Mouse (Mus musculus): ENCODE results near the gene Hmgcl. TPM values are rescaled to one million over a fixed set of nuclear protein-coding genes. Genes with fewer than 3 reads are reported as not detected.

Hmgcl gene
- polyA plus RNA-seq, 1 experiment from 2014 or later = 64.3 TPM

DNA sequence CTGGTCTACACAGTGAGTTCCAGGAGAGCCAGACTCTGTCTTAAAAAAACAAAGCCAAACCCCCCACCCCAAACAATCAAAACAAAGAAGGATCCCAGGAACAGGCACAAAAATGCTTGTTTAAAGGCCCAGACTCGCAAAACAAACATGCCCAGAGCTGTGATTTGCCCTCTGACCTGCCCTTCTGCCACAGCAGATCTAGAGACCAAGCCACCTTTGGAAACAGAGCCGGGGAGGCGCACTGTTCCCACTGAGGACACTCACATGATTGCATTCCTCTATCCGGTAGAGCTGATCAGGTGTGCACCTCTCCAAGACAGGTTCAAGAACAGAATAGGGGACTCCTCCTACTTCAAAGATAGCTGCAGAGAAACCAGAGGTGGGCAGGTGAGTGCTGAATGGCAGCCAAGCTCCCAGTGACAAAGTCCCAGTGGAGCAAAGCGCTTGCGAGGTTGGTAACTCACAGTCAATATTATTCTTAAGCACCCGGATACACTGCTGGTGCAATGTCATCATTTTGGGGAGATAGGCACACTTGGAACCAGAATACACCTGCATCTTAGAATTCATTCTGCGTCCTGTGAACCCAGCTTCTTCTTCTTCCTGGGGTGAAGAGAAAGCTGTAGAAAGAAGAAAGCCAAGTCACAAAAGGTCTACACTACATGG is 62.7 kb downstream of the Hmgcl start:
- 82% methylated on average over 8 of the region's 8 CpGs for WGBS
- no peaks in the 10 kb centered on the region for H3K4me1 ChIP-seq

GRCm38 (mm10) chr4:136010586-136010985 is 64.3 kb downstream of the Hmgcl start:
- H3K27ac ChIP-seq (replicated peaks) = no peak overlapping the region
- WGBS = 93% methylated on average over 4 of the region's 4 CpGs
- no peaks in the 10 kb centered on the region for H3K9me3 ChIP-seq
- H3K36me3 ChIP-seq (replicated peaks) = peaks cover 84% of the 10 kb centered on the region
- H3K4me1 ChIP-seq = no peaks in the 10 kb centered on the region
- H3K4me3 ChIP-seq = no peak overlapping the region
- no peak for DNase-seq (ENCODE audit: low spot score)
- H3K27me3 ChIP-seq (replicated peaks; ENCODE audit: low read depth, poor library complexity, severe bottlenecking) = no peaks in the 10 kb centered on the region

More for the DNA sequence above, 62.7 kb downstream of the Hmgcl start:
- H3K9me3 ChIP-seq = no peaks in the 10 kb centered on the region
- H3K27ac ChIP-seq (replicated peaks) = no peak overlapping the region
- no peak for DNase-seq (ENCODE audit: low spot score)
- no peak overlapping the region for H3K4me3 ChIP-seq
- peaks cover 97% of the 10 kb centered on the region for H3K36me3 ChIP-seq (replicated peaks)
- no peaks in the 10 kb centered on the region for H3K27me3 ChIP-seq (replicated peaks; ENCODE audit: low read depth, poor library complexity, severe bottlenecking)

Other genes starting within 250 kb of the Hmgcl start
- 0.07 TPM in 1 of 2 replicates, not detected in the other for gene Il22ra1, start 218.3 kb upstream of the Hmgcl start, polyA plus RNA-seq (2016; fragmentation: Nextera tagmentation; extraction: Ambion mirVana)
- gene Myom3, start 186.7 kb upstream of the Hmgcl start, polyA plus RNA-seq (2016; fragmentation: Nextera tagmentation; extraction: Ambion mirVana) = not detected in 2 replicates
- gene Srsf10, start 90.7 kb upstream of the Hmgcl start, polyA plus RNA-seq (2016; fragmentation: Nextera tagmentation; extraction: Ambion mirVana) = 377 and 383 TPM in 2 replicates
- 177 and 186 TPM in 2 replicates for gene Pnrc2, start 72.6 kb upstream of the Hmgcl start, polyA plus RNA-seq (2016; fragmentation: Nextera tagmentation; extraction: Ambion mirVana)
- 0.15 and 0.43 TPM in 2 replicates for gene Cnr2, start 51.1 kb upstream of the Hmgcl start, polyA plus RNA-seq (2016; fragmentation: Nextera tagmentation; extraction: Ambion mirVana)
- 45.4 and 46.8 TPM in 2 replicates for gene Fuca1, start 25.7 kb upstream of the Hmgcl start, polyA plus RNA-seq (2016; fragmentation: Nextera tagmentation; extraction: Ambion mirVana)
- gene Gale, start 17.3 kb downstream of the Hmgcl start, polyA plus RNA-seq (2016; fragmentation: Nextera tagmentation; extraction: Ambion mirVana) = 39.7 and 40.2 TPM in 2 replicates
- 207 and 217 TPM in 2 replicates for gene Lypla2, start 26.2 kb downstream of the Hmgcl start, polyA plus RNA-seq (2016; fragmentation: Nextera tagmentation; extraction: Ambion mirVana)
- 66.2 and 72.8 TPM in 2 replicates for gene Pithd1, start 40.8 kb downstream of the Hmgcl start, polyA plus RNA-seq (2016; fragmentation: Nextera tagmentation; extraction: Ambion mirVana)
- gene Eloa, start 75.3 kb downstream of the Hmgcl start, polyA plus RNA-seq (2016; fragmentation: Nextera tagmentation; extraction: Ambion mirVana) = 35.0 and 37.5 TPM in 2 replicates
- 516 and 527 TPM in 2 replicates for gene Rpl11, start 107.0 kb downstream of the Hmgcl start, polyA plus RNA-seq (2016; fragmentation: Nextera tagmentation; extraction: Ambion mirVana)
- 593 and 611 TPM in 2 replicates for gene Id3, start 197.0 kb downstream of the Hmgcl start, polyA plus RNA-seq (2016; fragmentation: Nextera tagmentation; extraction: Ambion mirVana)
- 6.2 TPM in 2 replicates for gene E2f2, start 225.9 kb downstream of the Hmgcl start, polyA plus RNA-seq (2016; fragmentation: Nextera tagmentation; extraction: Ambion mirVana)

Data from embryonic facial prominence, embryonic 10.5 days (tissue).